Mouse (Mus musculus): ENCODE measurements around the gene Slc12a5. TPM values are rescaled to one million over a fixed set of nuclear protein-coding genes. Genes with fewer than 3 reads are reported as not detected.
A peak's percentile ranks its signal among the peaks of the same experiment; 100 is the strongest.

Gene Slc12a5
- total RNA-seq (2014; rRNA removed) (257 TPM in 2 replicates), polyA plus RNA-seq (2015; fragmentation: Nextera tagmentation; extraction: Ambion mirVana) (67.1 and 71.0 TPM in 2 replicates)

- peak within 1 kb of the TSS; percentile 69; the same call in 1 of the 2 replicates for H3K27ac ChIP-seq
- DNase-seq (ENCODE audit: low spot score) (peak; percentile 85), ATAC-seq (peak; percentile 62)
- TF ChIP-seq CTCF (IDR thresholded peaks at IDR 0.05; ENCODE audit: low read depth) = no peak
- no peaks in the 10 kb centered on the region for H3K9me3 ChIP-seq (ENCODE audit: low read length)
- peak within 1 kb of the TSS; percentile 54 for H3K4me3 ChIP-seq (ENCODE audit: low read length)
- peak within 1 kb of the TSS; percentile 61 for H3K4me2 ChIP-seq (ENCODE audit: low read depth, low read length)
- no peaks in the 10 kb centered on the region for H3K27me3 ChIP-seq (ENCODE audit: insufficient read depth, low read length)
- H3K4me1 ChIP-seq (ENCODE audit: insufficient read depth, low read length) = 0 out of 2 replicates have a peak, but pooled peaks cover 3% of the 10 kb centered on the region
- peak within 1 kb of the TSS; percentile 63 for H3K9ac ChIP-seq (replicated peaks; ENCODE audit: low read length)
- WGBS = 1% methylated on average over 34 of the region's 54 CpGs
- no peaks in the 10 kb centered on the region for H3K36me3 ChIP-seq (ENCODE audit: insufficient read depth, low read length)
These were observed at the start of gene Slc12a5 for GRCm38 (mm10) chr2:164960716-164961441. TSS of gene Slc12a5 (plus strand) at chr2:164960802.

GRCm38 (mm10) chr2:164911086-164912048, 49.2 kb upstream of the Slc12a5 start, which contains the start of gene Zfp335:
TSS of gene Zfp335 (minus strand) at chr2:164911757.
- peak; percentile 46 for TF ChIP-seq CTCF (IDR thresholded peaks at IDR 0.05; ENCODE audit: low read depth)
- peak within 1 kb of the TSS; percentile 74 for H3K4me2 ChIP-seq (ENCODE audit: low read depth, low read length)
- peaks cover 20% of the 10 kb centered on the region; the same call in 1 of the 2 replicates for H3K36me3 ChIP-seq (ENCODE audit: insufficient read depth, low read length)
- peaks cover 15% of the 10 kb centered on the region for H3K4me1 ChIP-seq (ENCODE audit: insufficient read depth, low read length)
- no peaks in the 10 kb centered on the region for H3K27me3 ChIP-seq (ENCODE audit: insufficient read depth, low read length)
- no peaks in the 10 kb centered on the region for H3K9me3 ChIP-seq (ENCODE audit: low read length)
- DNase-seq (ENCODE audit: low spot score) (peak; percentile 98), ATAC-seq (peak; percentile 89)
- H3K4me3 ChIP-seq (ENCODE audit: low read length) = peak within 1 kb of the TSS; percentile 63
- H3K27ac ChIP-seq = peak within 1 kb of the TSS; percentile 100
- peak within 1 kb of the TSS; percentile 84 for H3K9ac ChIP-seq (replicated peaks; ENCODE audit: low read length)
- WGBS = under 1% methylated on average over 90 of the region's 91 CpGs

- ATAC-seq (peak; percentile 16), DNase-seq (ENCODE audit: low spot score) (peak; percentile 43)
- peak overlapping the region; percentile 74 for H3K4me2 ChIP-seq (ENCODE audit: low read depth, low read length)
- no peaks in the 10 kb centered on the region for H3K9me3 ChIP-seq (ENCODE audit: low read length)
- no peaks in the 10 kb centered on the region for H3K27me3 ChIP-seq (ENCODE audit: insufficient read depth, low read length)
- H3K9ac ChIP-seq (replicated peaks; ENCODE audit: low read length) = peak overlapping the region; percentile 84
- peaks cover 18% of the 10 kb centered on the region; the same call in 1 of the 2 replicates for H3K36me3 ChIP-seq (ENCODE audit: insufficient read depth, low read length)
- H3K4me3 ChIP-seq (ENCODE audit: low read length) = peak overlapping the region; percentile 63
- no peak for TF ChIP-seq CTCF (IDR thresholded peaks at IDR 0.05; ENCODE audit: low read depth)
- H3K4me1 ChIP-seq (ENCODE audit: insufficient read depth, low read length) = peaks cover 15% of the 10 kb centered on the region
- peak overlapping the region; percentile 100 for H3K27ac ChIP-seq
- 16% methylated on average over 12 of the region's 12 CpGs for WGBS
These were observed 48.5 kb upstream of the Slc12a5 start for GRCm38 (mm10) chr2:164912151-164912550.

- ATAC-seq (no peak), DNase-seq (ENCODE audit: low spot score) (no peak)
- no peaks in the 10 kb centered on the region for H3K9me3 ChIP-seq (ENCODE audit: low read length)
- H3K9ac ChIP-seq (replicated peaks; ENCODE audit: low read length) = no peak overlapping the region
- peak overlapping the region; percentile 100; the same call in 1 of the 2 replicates for H3K27ac ChIP-seq
- TF ChIP-seq CTCF (IDR thresholded peaks at IDR 0.05; ENCODE audit: low read depth) = no peak
- H3K4me1 ChIP-seq (ENCODE audit: insufficient read depth, low read length) = peaks cover 15% of the 10 kb centered on the region
- H3K4me3 ChIP-seq (ENCODE audit: low read length) = no peak overlapping the region
- H3K36me3 ChIP-seq (ENCODE audit: insufficient read depth, low read length) = peaks cover 11% of the 10 kb centered on the region; the same call in 1 of the 2 replicates
- no peaks in the 10 kb centered on the region for H3K27me3 ChIP-seq (ENCODE audit: insufficient read depth, low read length)
- WGBS = 93% methylated on average over 9 of the region's 9 CpGs
- no peak overlapping the region for H3K4me2 ChIP-seq (ENCODE audit: low read depth, low read length)
These were observed 47.7 kb upstream of the Slc12a5 start for GRCm38 (mm10) chr2:164912749-164913427.

DNA sequence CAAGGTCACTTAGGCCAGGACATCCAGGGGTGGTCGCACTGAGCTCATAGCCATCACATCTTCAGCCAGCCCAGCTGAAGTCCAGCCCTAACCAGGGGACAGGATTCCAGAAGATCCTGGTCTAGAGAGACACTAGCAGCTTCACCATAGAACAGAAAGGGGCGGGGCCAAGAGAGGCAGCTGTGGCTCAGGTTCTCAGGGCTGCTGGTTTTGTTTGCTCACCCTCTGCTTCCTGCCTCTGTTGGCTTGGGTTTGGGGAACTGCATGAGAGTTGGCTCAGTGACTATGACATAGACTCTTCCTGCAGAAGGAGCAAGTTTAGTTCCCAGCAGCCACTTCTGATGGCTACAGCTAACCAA, 47.2 kb upstream of the Slc12a5 start:
- H3K27me3 ChIP-seq (ENCODE audit: insufficient read depth, low read length) = no peaks in the 10 kb centered on the region
- TF ChIP-seq CTCF (IDR thresholded peaks at IDR 0.05; ENCODE audit: low read depth) = no peak
- H3K36me3 ChIP-seq (ENCODE audit: insufficient read depth, low read length) = peaks cover 5% of the 10 kb centered on the region; the same call in 1 of the 2 replicates
- no peak overlapping the region for H3K4me2 ChIP-seq (ENCODE audit: low read depth, low read length)
- DNase-seq (ENCODE audit: low spot score) (no peak), ATAC-seq (no peak)
- H3K4me3 ChIP-seq (ENCODE audit: low read length) = no peak overlapping the region
- no peak overlapping the region for H3K9ac ChIP-seq (replicated peaks; ENCODE audit: low read length)
- H3K27ac ChIP-seq = no peak overlapping the region
- peaks cover 15% of the 10 kb centered on the region for H3K4me1 ChIP-seq (ENCODE audit: insufficient read depth, low read length)
- WGBS = 94% methylated on average over 2 of the region's 2 CpGs
- H3K9me3 ChIP-seq (ENCODE audit: low read length) = no peaks in the 10 kb centered on the region

- Histone ChIP-seq H3K27ac (no peak overlapping the region), H3K9ac (replicated peaks; ENCODE audit: low read length) (no peak overlapping the region), H3K4me3 (ENCODE audit: low read length) (no peak overlapping the region), H3K9me3 (ENCODE audit: low read length) (no peaks in the 10 kb centered on the region), H3K4me2 (ENCODE audit: low read depth, low read length) (no peak overlapping the region), H3K36me3 (ENCODE audit: insufficient read depth, low read length) (no peaks in the 10 kb centered on the region), H3K27me3 (ENCODE audit: insufficient read depth, low read length) (no peaks in the 10 kb centered on the region), H3K4me1 (ENCODE audit: insufficient read depth, low read length) (peaks cover 5% of the 10 kb centered on the region)
- ATAC-seq (no peak), DNase-seq (ENCODE audit: low spot score) (no peak)
- 86% methylated on average over 5 of the region's 5 CpGs for WGBS
- TF ChIP-seq CTCF (IDR thresholded peaks at IDR 0.05; ENCODE audit: low read depth) = no peak
These were observed 43.8 kb upstream of the Slc12a5 start for GRCm38 (mm10) chr2:164916820-164917219.

Data from hindbrain, postnatal 0 days (tissue).